Mouse (Mus musculus) limb, embryonic 14.5 days (tissue): Measurements from ENCODE around the gene Calcrl. TPM values are rescaled to one million over a fixed set of nuclear protein-coding genes. Genes with fewer than 3 reads are reported as not detected.

Source experiments
- ATAC-seq: fragments of 200-750 bp; cut with Nextera tagmentation; 2 replicates; pipeline ENCODE4 v1.8.0; 2017; ENCODE audit warnings: low read depth, moderate number of reproducible peaks, moderate TSS enrichment; ENCODE audit not compliant: low FRiP score
- DNase-seq: peaks from one replicate; pipeline ENCODE4 v3.0.0-alpha.2; 2015; ENCODE audit warnings: low spot score
- H3K27ac ChIP-seq: fragments of 300-500 bp; sonication (generic); replicated peaks from 2 replicates; pipeline ENCODE4 v1.5.1; 2014; ENCODE audit warnings: low read depth, mild to moderate bottlenecking, low read length, moderate library complexity, mixed read lengths
- H3K27me3 ChIP-seq: fragments of 300-500 bp; sonication (generic); 2 replicates; pipeline ENCODE4 v1.6.1; 2014; ENCODE audit warnings: low read length, mixed read lengths; ENCODE audit not compliant: control insufficient read depth, insufficient read depth
- H3K36me3 ChIP-seq: fragments of 300-500 bp; sonication (generic); 2 replicates; pipeline ENCODE4 v1.6.1; 2014; ENCODE audit warnings: mild to moderate bottlenecking, low read length, moderate library complexity, mixed read lengths; ENCODE audit not compliant: control insufficient read depth, insufficient read depth
- H3K4me1 ChIP-seq: fragments of 300-500 bp; sonication (generic); 2 replicates; pipeline ENCODE4 v1.6.1; 2014; ENCODE audit warnings: antibody characterized with exemption, low read length, mixed read lengths; ENCODE audit not compliant: control insufficient read depth, insufficient read depth
- H3K4me2 ChIP-seq: fragments of 300-500 bp; sonication (generic); replicated peaks from 2 replicates; pipeline ENCODE4 v1.6.1; 2014; ENCODE audit warnings: low read depth, mild to moderate bottlenecking, low read length, moderate library complexity; ENCODE audit not compliant: severe bottlenecking
- H3K4me3 ChIP-seq: fragments of 300-500 bp; sonication (generic); replicated peaks from 2 replicates; pipeline ENCODE4 v1.5.1; 2014; ENCODE audit warnings: low read length
- H3K9ac ChIP-seq: fragments of 300-500 bp; sonication (generic); 2 replicates; pipeline ENCODE4 v1.6.1; 2014; ENCODE audit warnings: mild to moderate bottlenecking, low read depth, low read length, moderate library complexity; ENCODE audit not compliant: severe bottlenecking
- H3K9me3 ChIP-seq: fragments of 300-500 bp; sonication (generic); 2 replicates; pipeline ENCODE4 v1.6.1; 2016; ENCODE audit warnings: low read length; ENCODE audit not compliant: control insufficient read depth
- POLR2A ChIP-seq: fragments of 200-500 bp; IDR thresholded peaks from 2 replicates; pipeline ENCODE4 v1.8.0; 2012; ENCODE audit warnings: inconsistent platforms, mild to moderate bottlenecking, moderate library complexity, borderline replicate concordance; ENCODE audit not compliant: insufficient read depth, insufficient read length; ENCODE audit errors: extremely low read depth
- WGBS: fragments of 180-500 bp; shearing (Covaris S2); extraction: QIAGEN DNeasy Blood & Tissue Kit; methylation state at CpG from one replicate; pipeline ENCODE4 v1.1.7; 2014; 5-methylcytosine and 5-hydroxymethylcytosine counted together
- polyA plus RNA-seq, 2 experiments: library from polyadenylated mRNA; depleted of rRNA in 1 of 2; stranded (reverse) in 1 of 2; unstranded in 1 of 2; fragments of >200 nt; fragmentation: Nextera tagmentation in 1 of 2; extraction: Ambion mirVana in 1 of 2; gene quantifications; 2 replicates each; pipeline versions ENCODE4 v1.2.1 to v1.2.3; 2012 to 2014

The Calcrl gene
- polyA plus RNA-seq, 2 experiments, result 6.5 to 18.2 TPM

- WGBS, result 67% methylated on average over 11 of the region's 11 CpGs
- Histone ChIP-seq H3K36me3 (no peaks in the 10 kb centered on the region), H3K4me2 (no peak overlapping the region), H3K9ac (no peak overlapping the region), H3K27ac (no peak overlapping the region), H3K27me3 (no peaks in the 10 kb centered on the region), H3K4me3 (no peak overlapping the region), H3K9me3 (no peaks in the 10 kb centered on the region), H3K4me1 (no peaks in the 10 kb centered on the region)
- no peak for TF ChIP-seq POLR2A
- no peak for ATAC-seq
- DNase-seq, result no peak
Observed at GRCm38 (mm10) chr2:84459651-84460177, 34.5 kb upstream of the Calcrl start.

- WGBS, result 72% methylated on average over 6 of the region's 6 CpGs
- no peak overlapping the region for H3K9ac ChIP-seq
- H3K27me3 ChIP-seq, result no peaks in the 10 kb centered on the region
- H3K4me1 ChIP-seq, result no peaks in the 10 kb centered on the region
- H3K36me3 ChIP-seq, result no peaks in the 10 kb centered on the region
- no peak for TF ChIP-seq POLR2A
- H3K9me3 ChIP-seq, result no peaks in the 10 kb centered on the region
- no peak overlapping the region for H3K4me2 ChIP-seq
- H3K4me3 ChIP-seq, result no peak overlapping the region
- H3K27ac ChIP-seq, result no peak overlapping the region
- no peak for DNase-seq
- no peak for ATAC-seq
Observed at GRCm38 (mm10) chr2:84457221-84457620, 32.0 kb upstream of the Calcrl start.

- no peaks in the 10 kb centered on the region for H3K27me3 ChIP-seq
- ATAC-seq (peak; percentile 57; the same call in 1 of the 2 replicates), DNase-seq (peak; percentile 94)
- no peaks in the 10 kb centered on the region for H3K4me1 ChIP-seq
- no peaks in the 10 kb centered on the region for H3K36me3 ChIP-seq
- H3K9ac ChIP-seq, result no peak overlapping the region
- 9% methylated on average over 5 of the region's 5 CpGs for WGBS
- TF ChIP-seq POLR2A, result no peak
- H3K9me3 ChIP-seq, result no peaks in the 10 kb centered on the region
- no peak overlapping the region for H3K27ac ChIP-seq
- no peak overlapping the region for H3K4me2 ChIP-seq
- H3K4me3 ChIP-seq, result no peak overlapping the region
Observed at GRCm38 (mm10) chr2:84455236-84455799, 30.1 kb upstream of the Calcrl start.

- Histone ChIP-seq H3K4me1 (no peaks in the 10 kb centered on the region), H3K4me3 (no peak overlapping the region), H3K4me2 (no peak overlapping the region), H3K27ac (no peak overlapping the region), H3K27me3 (no peaks in the 10 kb centered on the region), H3K36me3 (no peaks in the 10 kb centered on the region), H3K9me3 (no peaks in the 10 kb centered on the region), H3K9ac (no peak overlapping the region)
- no peak for ATAC-seq
- 60% methylated on average over 10 of the region's 10 CpGs for WGBS
- DNase-seq, result no peak
- no peak for TF ChIP-seq POLR2A
Observed at GRCm38 (mm10) chr2:84454551-84455235, 29.5 kb upstream of the Calcrl start.

- no peak overlapping the region for H3K4me2 ChIP-seq
- H3K9me3 ChIP-seq, result no peaks in the 10 kb centered on the region
- TF ChIP-seq POLR2A, result no peak
- no peaks in the 10 kb centered on the region for H3K4me1 ChIP-seq
- no peak overlapping the region for H3K4me3 ChIP-seq
- no peak overlapping the region for H3K9ac ChIP-seq
- no peaks in the 10 kb centered on the region for H3K27me3 ChIP-seq
- no peaks in the 10 kb centered on the region for H3K36me3 ChIP-seq
- DNase-seq (peak; percentile 84), ATAC-seq (0 out of 2 replicates have a peak, but pooled peaks have one; percentile 66)
- 9% methylated on average over 5 of the region's 5 CpGs for WGBS
- no peak overlapping the region for H3K27ac ChIP-seq
Observed at GRCm38 (mm10) chr2:84454051-84454450, 28.8 kb upstream of the Calcrl start.
